Mouse (Mus musculus): ENCODE results near the gene Adamts3.

DNA sequence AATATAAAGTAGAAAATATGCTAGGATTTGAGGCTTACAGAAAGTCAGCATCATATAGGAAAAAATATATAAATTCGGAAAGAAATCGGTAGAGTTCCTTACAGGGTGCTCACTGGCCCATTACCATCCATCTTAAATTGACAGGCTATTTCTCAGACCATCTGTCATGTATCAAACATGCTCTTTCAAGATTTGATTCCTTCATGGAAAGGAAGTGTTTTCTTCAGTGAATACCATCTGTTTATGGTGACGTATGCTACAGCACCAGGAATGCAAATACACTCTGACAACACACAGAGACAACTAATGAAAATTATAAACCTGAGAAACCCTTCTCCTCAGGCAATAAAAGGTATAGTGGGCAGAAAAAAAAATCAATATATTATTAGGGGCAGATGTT is 68.6 kb downstream of the Adamts3 start:
- TF ChIP-seq CHD2 (IDR thresholded peaks at IDR 0.05; ENCODE audit: low read depth, low read length) (no peak), MAFK (IDR thresholded peaks at IDR 0.05; ENCODE audit: insufficient read depth, low read depth, low read length) (no peak), HCFC1 (IDR thresholded peaks at IDR 0.05; ENCODE audit: borderline replicate concordance, insufficient read depth, low read length) (no peak), ZC3H11A (IDR thresholded peaks at IDR 0.05; ENCODE audit: borderline replicate concordance, low read depth, low read length) (no peak)

All from ES-E14 (cell line).